Mouse (Mus musculus) heart, postnatal 25 days (tissue): ENCODE measurements around the gene Apol10a. TPM values are rescaled to one million over a fixed set of nuclear protein-coding genes. Genes with fewer than 3 reads are reported as not detected.
A peak's percentile ranks its signal among the peaks of the same experiment; 100 is the strongest.
"Not testable (repeated sequence)": the region's sequence is repeated elsewhere in the genome, so short reads cannot be mapped to it uniquely, and the experiment has no call there.

Experiments
- DNase-seq: peaks from one replicate; pipeline ENCODE4 v3.0.0; 2022; ENCODE audit warnings: low spot score
- intact Hi-C: fragments of 180-260 bp; cut with DNase I; formaldehyde crosslinking; loops from one replicate; pipeline ENCODE4 v1.15.1; 2025
- total RNA-seq, 2 experiments: library from RNA; stranded (reverse); gene quantifications; 2 replicates each; pipeline ENCODE4 v1.2.3; 2021

The Apol10a gene
- not detected for total RNA-seq

- DNase-seq, intact Hi-C loops: not testable (repeated sequence)
Measured at GRCm38 (mm10) chr15:77476693-77477092, at the start of gene Apol10a. Gene Apol10a (plus strand): TSS chr15:77477047.

- intact Hi-C loops, DNase-seq: not testable (repeated sequence)
Measured at GRCm38 (mm10) chr15:77428690-77429448, 48.0 kb upstream of the Apol10a start.

- DNase-seq, intact Hi-C loops: not testable (repeated sequence)
Measured at GRCm38 (mm10) chr15:77444746-77445145, 32.1 kb upstream of the Apol10a start.

GRCm38 (mm10) chr15:77445668-77446067 is 31.2 kb upstream of the Apol10a start:
- intact Hi-C loops, result not testable (repeated sequence)

GRCm38 (mm10) chr15:77447392-77447791 is 29.5 kb upstream of the Apol10a start, which contains the start of gene Apol7b:
Gene Apol7b (minus strand): TSS chr15:77447492.
- DNase-seq, intact Hi-C loops: not testable (repeated sequence)

More at GRCm38 (mm10) chr15:77445668-77446067, 31.2 kb upstream of the Apol10a start:
- DNase-seq, result not testable (repeated sequence)

GRCm38 (mm10) chr15:77449927-77450326 is 26.9 kb upstream of the Apol10a start:
- DNase-seq, intact Hi-C loops: not testable (repeated sequence)

- DNase-seq, intact Hi-C loops: not testable (repeated sequence)
Measured at GRCm38 (mm10) chr15:77474699-77475390, 2.0 kb upstream of the Apol10a start.

- no peak for DNase-seq
- intact Hi-C loops, result no loop called here
Measured at GRCm38 (mm10) chr15:77482140-77482794, 5.4 kb downstream of the Apol10a start.

- intact Hi-C loops, DNase-seq: not testable (repeated sequence)
Measured at GRCm38 (mm10) chr15:77493181-77493580, 16.3 kb downstream of the Apol10a start.

- intact Hi-C loops, DNase-seq: not testable (repeated sequence)
Measured at GRCm38 (mm10) chr15:77494694-77495093, 17.8 kb downstream of the Apol10a start.

- intact Hi-C loops, DNase-seq: not testable (repeated sequence)
Measured at GRCm38 (mm10) chr15:77507966-77508365, 31.1 kb downstream of the Apol10a start, which contains the start of gene Apol11a. Gene Apol11a (plus strand): TSS chr15:77508271.

- DNase-seq, intact Hi-C loops: not testable (repeated sequence)
Measured at GRCm38 (mm10) chr15:77520596-77520995, 43.7 kb downstream of the Apol10a start.

- intact Hi-C loops, result loop anchor here (1.0 kb wide), 1 partner anchor 40 kb away; no protein-coding TSS in a partner anchor
Measured at GRCm38 (mm10) chr15:77523186-77523843, 46.5 kb downstream of the Apol10a start.

GRCm38 (mm10) chr15:77533216-77533615 is 56.4 kb downstream of the Apol10a start, which contains the start of gene Apol7c:
Gene Apol7c (minus strand): TSS chr15:77533316.
- intact Hi-C loops, result loop anchor here (10.0 kb wide), 2 partner anchors 82 to 138 kb away; partner anchors contain the start of gene Apol7a
- no peak for DNase-seq

More at GRCm38 (mm10) chr15:77523186-77523843, 46.5 kb downstream of the Apol10a start:
- peak; percentile 19 for DNase-seq

- intact Hi-C loops, result loop anchor here (10.0 kb wide), 2 partner anchors 76 to 144 kb away; partner anchors contain the start of gene Apol7a
- DNase-seq, result not testable (repeated sequence)
Measured at GRCm38 (mm10) chr15:77539221-77539620, 62.4 kb downstream of the Apol10a start.
